Mouse (Mus musculus) midbrain, embryonic 11.5 days (tissue): Measurements from ENCODE around the gene Zfp329. TPM values are rescaled to one million over a fixed set of nuclear protein-coding genes. Genes with fewer than 3 reads are reported as not detected.

Experiments used
- polyA plus RNA-seq: library from polyadenylated mRNA; unstranded; fragments of >200 nt; fragmentation: Nextera tagmentation; extraction: Ambion mirVana; gene quantifications from 2 replicates; pipeline ENCODE4 v1.2.1, GENCODE M21; 2014

The Zfp329 gene
- polyA plus RNA-seq, 1 experiment from 2014 or later = 19.8 TPM

Other genes starting within 250 kb of the Zfp329 start
- gene Vmn2r53, start 210.1 kb downstream of the Zfp329 start, polyA plus RNA-seq = not detected in 2 replicates
- 0.05 TPM in 1 of 2 replicates, not detected in the other for gene Vmn2r54, start 178.5 kb downstream of the Zfp329 start, polyA plus RNA-seq
- not detected in 2 replicates for gene Vmn2r55, start 133.9 kb downstream of the Zfp329 start, polyA plus RNA-seq
- not detected in 2 replicates for gene Vmn2r56, start 83.9 kb downstream of the Zfp329 start, polyA plus RNA-seq
- 11.7 and 12.8 TPM in 2 replicates for gene Zscan18, start 15.2 kb downstream of the Zfp329 start, polyA plus RNA-seq
- 28.9 and 32.3 TPM in 2 replicates for gene Zfp110, start 15.9 kb upstream of the Zfp329 start, polyA plus RNA-seq
- gene Zfp128, start 62.3 kb upstream of the Zfp329 start, polyA plus RNA-seq = 5.3 and 6.3 TPM in 2 replicates
- gene Zscan22, start 79.0 kb upstream of the Zfp329 start, polyA plus RNA-seq = 19.6 and 21.7 TPM in 2 replicates
- gene Rps5, start 103.4 kb upstream of the Zfp329 start, polyA plus RNA-seq = 788 and 866 TPM in 2 replicates
- 0.55 and 0.59 TPM in 2 replicates for gene Rnf225, start 108.6 kb upstream of the Zfp329 start, polyA plus RNA-seq
- 7.8 TPM in 2 replicates for gene Zfp324, start 147.0 kb upstream of the Zfp329 start, polyA plus RNA-seq
- 9.6 and 9.8 TPM in 2 replicates for gene Zfp446, start 159.0 kb upstream of the Zfp329 start, polyA plus RNA-seq
- gene Slc27a5, start 179.3 kb upstream of the Zfp329 start, polyA plus RNA-seq = not detected in 2 replicates
- 399 and 443 TPM in 2 replicates for gene Trim28, start 180.3 kb upstream of the Zfp329 start, polyA plus RNA-seq
- 25.7 and 32.8 TPM in 2 replicates for gene Zbtb45, start 191.2 kb upstream of the Zfp329 start, polyA plus RNA-seq
- 133 and 140 TPM in 2 replicates for gene Chmp2a, start 215.9 kb upstream of the Zfp329 start, polyA plus RNA-seq
- gene Ube2m, start 219.4 kb upstream of the Zfp329 start, polyA plus RNA-seq = 152 and 166 TPM in 2 replicates
- gene Mzf1, start 235.9 kb upstream of the Zfp329 start, polyA plus RNA-seq = 1.3 and 2.7 TPM in 2 replicates